Mouse (Mus musculus): ENCODE measurements around the gene Tes. TPM values are rescaled to one million over a fixed set of nuclear protein-coding genes. Genes with fewer than 3 reads are reported as not detected.
A peak's percentile ranks its signal among the peaks of the same experiment; 100 is the strongest.

The Tes gene
- polyA plus RNA-seq (2015; fragmentation: Nextera tagmentation; extraction: Ambion mirVana), result 111 and 114 TPM in 2 replicates

GRCm38 (mm10) chr6:17064936-17065790, at the start of gene Tes:
Gene Tes, plus strand, starts transcription at chr6:17065149.
- Histone ChIP-seq H3K4me2 (replicated peaks; ENCODE audit: low read depth) (peak within 1 kb of the TSS; percentile 83), H3K9me3 (ENCODE audit: control insufficient read depth, low read length) (no peaks in the 10 kb centered on the region), H3K27me3 (ENCODE audit: control insufficient read depth, insufficient read depth, low read length) (no peaks in the 10 kb centered on the region), H3K4me1 (replicated peaks; ENCODE audit: control insufficient read depth, insufficient read depth) (no peaks in the 10 kb centered on the region), H3K9ac (ENCODE audit: low read length) (peak within 1 kb of the TSS; percentile 90), H3K4me3 (ENCODE audit: low read depth, low read length) (peak within 1 kb of the TSS; percentile 85), H3K27ac (replicated peaks) (peak within 1 kb of the TSS; percentile 90), H3K36me3 (ENCODE audit: control insufficient read depth, insufficient read depth, low read length) (no peaks in the 10 kb centered on the region)
- under 1% methylated on average over 59 of the region's 63 CpGs for WGBS
- DNase-seq (ENCODE audit: low spot score) (peak; percentile 95), ATAC-seq (ENCODE audit: low FRiP score, low TSS enrichment) (peak; percentile 93)
- TF ChIP-seq EP300 (optimal IDR thresholded peaks at IDR 0.05) (no peak), CTCF (IDR thresholded peaks at IDR 0.05; ENCODE audit: low read depth) (no peak)

GRCm38 (mm10) chr6:17025886-17026285, 39.1 kb upstream of the Tes start:
- Histone ChIP-seq H3K36me3 (ENCODE audit: control insufficient read depth, insufficient read depth, low read length) (no peaks in the 10 kb centered on the region), H3K4me2 (replicated peaks; ENCODE audit: low read depth) (no peak overlapping the region), H3K9me3 (ENCODE audit: control insufficient read depth, low read length) (no peaks in the 10 kb centered on the region), H3K27me3 (ENCODE audit: control insufficient read depth, insufficient read depth, low read length) (no peaks in the 10 kb centered on the region), H3K9ac (ENCODE audit: low read length) (no peak overlapping the region), H3K4me1 (replicated peaks; ENCODE audit: control insufficient read depth, insufficient read depth) (no peaks in the 10 kb centered on the region), H3K4me3 (ENCODE audit: low read depth, low read length) (no peak overlapping the region), H3K27ac (replicated peaks) (no peak overlapping the region)
- 69% methylated on average over 7 of the region's 7 CpGs for WGBS
- no peak for DNase-seq (ENCODE audit: low spot score)
- ATAC-seq (ENCODE audit: low FRiP score, low TSS enrichment), result no peak
- TF ChIP-seq EP300 (optimal IDR thresholded peaks at IDR 0.05) (no peak), CTCF (IDR thresholded peaks at IDR 0.05; ENCODE audit: low read depth) (no peak)

- H3K36me3 ChIP-seq (ENCODE audit: control insufficient read depth, insufficient read depth, low read length), result no peaks in the 10 kb centered on the region
- no peak for DNase-seq (ENCODE audit: low spot score)
- H3K4me2 ChIP-seq (replicated peaks; ENCODE audit: low read depth), result no peak overlapping the region
- H3K4me1 ChIP-seq (replicated peaks; ENCODE audit: control insufficient read depth, insufficient read depth), result no peaks in the 10 kb centered on the region
- WGBS, result 11% methylated on average over 8 of the region's 8 CpGs
- no peak overlapping the region for H3K9ac ChIP-seq (ENCODE audit: low read length)
- H3K27ac ChIP-seq (replicated peaks), result no peak overlapping the region
- peak; percentile 87 for TF ChIP-seq CTCF (IDR thresholded peaks at IDR 0.05; ENCODE audit: low read depth)
- TF ChIP-seq EP300 (optimal IDR thresholded peaks at IDR 0.05), result no peak
- H3K9me3 ChIP-seq (ENCODE audit: control insufficient read depth, low read length), result no peaks in the 10 kb centered on the region
- H3K27me3 ChIP-seq (ENCODE audit: control insufficient read depth, insufficient read depth, low read length), result no peaks in the 10 kb centered on the region
- ATAC-seq (ENCODE audit: low FRiP score, low TSS enrichment), result no peak
- no peak overlapping the region for H3K4me3 ChIP-seq (ENCODE audit: low read depth, low read length)
Observed at GRCm38 (mm10) chr6:17027572-17027971, 37.4 kb upstream of the Tes start.

GRCm38 (mm10) chr6:17028809-17029208, 36.1 kb upstream of the Tes start:
- Histone ChIP-seq H3K27me3 (ENCODE audit: control insufficient read depth, insufficient read depth, low read length) (no peaks in the 10 kb centered on the region), H3K27ac (replicated peaks) (no peak overlapping the region), H3K36me3 (ENCODE audit: control insufficient read depth, insufficient read depth, low read length) (no peaks in the 10 kb centered on the region), H3K9ac (ENCODE audit: low read length) (no peak overlapping the region), H3K4me1 (replicated peaks; ENCODE audit: control insufficient read depth, insufficient read depth) (no peaks in the 10 kb centered on the region), H3K9me3 (ENCODE audit: control insufficient read depth, low read length) (no peaks in the 10 kb centered on the region), H3K4me2 (replicated peaks; ENCODE audit: low read depth) (no peak overlapping the region), H3K4me3 (ENCODE audit: low read depth, low read length) (no peak overlapping the region)
- DNase-seq (ENCODE audit: low spot score) (no peak), ATAC-seq (ENCODE audit: low FRiP score, low TSS enrichment) (no peak)
- WGBS, result 68% methylated on average over 8 of the region's 8 CpGs
- TF ChIP-seq CTCF (IDR thresholded peaks at IDR 0.05; ENCODE audit: low read depth) (no peak), EP300 (optimal IDR thresholded peaks at IDR 0.05) (no peak)

- H3K4me2 ChIP-seq (replicated peaks; ENCODE audit: low read depth), result no peak overlapping the region
- no peak overlapping the region for H3K27ac ChIP-seq (replicated peaks)
- WGBS, result 23% methylated on average over 2 of the region's 2 CpGs
- no peak overlapping the region for H3K9ac ChIP-seq (ENCODE audit: low read length)
- no peaks in the 10 kb centered on the region for H3K4me1 ChIP-seq (replicated peaks; ENCODE audit: control insufficient read depth, insufficient read depth)
- H3K27me3 ChIP-seq (ENCODE audit: control insufficient read depth, insufficient read depth, low read length), result no peaks in the 10 kb centered on the region
- no peaks in the 10 kb centered on the region for H3K36me3 ChIP-seq (ENCODE audit: control insufficient read depth, insufficient read depth, low read length)
- ATAC-seq (ENCODE audit: low FRiP score, low TSS enrichment), result no peak
- H3K4me3 ChIP-seq (ENCODE audit: low read depth, low read length), result no peak overlapping the region
- no peaks in the 10 kb centered on the region for H3K9me3 ChIP-seq (ENCODE audit: control insufficient read depth, low read length)
- no peak for TF ChIP-seq EP300 (optimal IDR thresholded peaks at IDR 0.05)
- no peak for TF ChIP-seq CTCF (IDR thresholded peaks at IDR 0.05; ENCODE audit: low read depth)
- DNase-seq (ENCODE audit: low spot score), result no peak
Observed at GRCm38 (mm10) chr6:17032231-17032728, 32.7 kb upstream of the Tes start.

GRCm38 (mm10) chr6:17034095-17034494, 30.9 kb upstream of the Tes start:
- H3K27ac ChIP-seq (replicated peaks), result no peak overlapping the region
- peak; percentile 24; the same call in 1 of the 2 replicates for ATAC-seq (ENCODE audit: low FRiP score, low TSS enrichment)
- 91% methylated on average over 2 of the region's 2 CpGs for WGBS
- TF ChIP-seq EP300 (optimal IDR thresholded peaks at IDR 0.05) (no peak), CTCF (IDR thresholded peaks at IDR 0.05; ENCODE audit: low read depth) (no peak)
- H3K4me3 ChIP-seq (ENCODE audit: low read depth, low read length), result no peak overlapping the region
- H3K9ac ChIP-seq (ENCODE audit: low read length), result no peak overlapping the region
- DNase-seq (ENCODE audit: low spot score), result no peak
- H3K4me2 ChIP-seq (replicated peaks; ENCODE audit: low read depth), result no peak overlapping the region
- H3K36me3 ChIP-seq (ENCODE audit: control insufficient read depth, insufficient read depth, low read length), result no peaks in the 10 kb centered on the region
- H3K27me3 ChIP-seq (ENCODE audit: control insufficient read depth, insufficient read depth, low read length), result no peaks in the 10 kb centered on the region
- no peaks in the 10 kb centered on the region for H3K4me1 ChIP-seq (replicated peaks; ENCODE audit: control insufficient read depth, insufficient read depth)
- no peaks in the 10 kb centered on the region for H3K9me3 ChIP-seq (ENCODE audit: control insufficient read depth, low read length)

Measured in stomach, postnatal 0 days (tissue).